Mouse (Mus musculus) embryonic facial prominence, embryonic 12.5 days (tissue): ENCODE measurements at regions not wholly inside any gene's neighbourhood (a gene's known extent, or its start where the extent isn't known, plus 50 kb on each side); places are given as distances from the start of the nearest gene placed in this dataset.
"Not testable (repeated sequence)": the region's sequence is repeated elsewhere in the genome, so short reads cannot be mapped to it uniquely, and the experiment has no call there.

Source experiments
- ATAC-seq: fragments of 200-750 bp; cut with Nextera tagmentation; 2 replicates; pipeline ENCODE4 v1.8.0; 2017; ENCODE audit not compliant: insufficient number of reproducible peaks, insufficient read depth, low FRiP score, low TSS enrichment
- H3K27ac ChIP-seq: fragments of 300-500 bp; sonication (generic); 2 replicates; pipeline ENCODE4 v1.5.1; 2016; ENCODE audit warnings: mild to moderate bottlenecking
- H3K27me3 ChIP-seq: fragments of 300-500 bp; sonication (generic); 2 replicates; pipeline ENCODE4 v1.6.1; 2016; ENCODE audit warnings: mild to moderate bottlenecking, moderate library complexity
- H3K36me3 ChIP-seq: fragments of 300-500 bp; sonication (generic); 2 replicates; pipeline ENCODE4 v1.6.1; 2016; ENCODE audit warnings: mild to moderate bottlenecking
- H3K4me1 ChIP-seq: fragments of 300-500 bp; sonication (generic); 2 replicates; pipeline ENCODE4 v1.6.1; 2016
- H3K4me2 ChIP-seq: fragments of 300-500 bp; sonication (generic); replicated peaks from 2 replicates; pipeline ENCODE4 v1.6.1; 2016; ENCODE audit warnings: mild to moderate bottlenecking, moderate library complexity
- H3K4me3 ChIP-seq: fragments of 300-500 bp; sonication (generic); 2 replicates; pipeline ENCODE4 v1.5.1; 2016; ENCODE audit warnings: mild to moderate bottlenecking
- H3K9ac ChIP-seq: fragments of 300-500 bp; sonication (generic); 2 replicates; pipeline ENCODE4 v1.6.1; 2016; ENCODE audit warnings: mild to moderate bottlenecking, moderate library complexity
- H3K9me3 ChIP-seq: fragments of 300-500 bp; sonication (generic); 2 replicates; pipeline ENCODE4 v1.6.1; 2016; ENCODE audit warnings: mild to moderate bottlenecking, moderate library complexity
- WGBS: fragments of 180-500 bp; shearing (Covaris S2); methylation state at CpG from one replicate; pipeline ENCODE4 v1.1.7; 2016; 5-methylcytosine and 5-hydroxymethylcytosine counted together

GRCm38 (mm10) chr13:12671011-12671410 is 105.3 kb downstream of the Ero1lb start:
- H3K27ac ChIP-seq, H3K9ac ChIP-seq, H3K36me3 ChIP-seq, H3K9me3 ChIP-seq, H3K4me2 ChIP-seq, ATAC-seq, H3K4me1 ChIP-seq, H3K4me3 ChIP-seq, H3K27me3 ChIP-seq: not testable (repeated sequence)
- 88% methylated on average over 2 of the region's 2 CpGs for WGBS

- H3K9me3 ChIP-seq, H3K4me2 ChIP-seq, H3K36me3 ChIP-seq, H3K4me3 ChIP-seq, H3K9ac ChIP-seq, H3K27ac ChIP-seq, H3K27me3 ChIP-seq, ATAC-seq, H3K4me1 ChIP-seq: not testable (repeated sequence)
- WGBS: no CpG with 5 or more reads among the region's 7 CpGs
These were observed 103.1 kb downstream of the Ero1lb start for GRCm38 (mm10) chr13:12668742-12669141.

- H3K4me1 ChIP-seq, H3K27ac ChIP-seq, H3K4me2 ChIP-seq, H3K27me3 ChIP-seq, ATAC-seq, H3K9me3 ChIP-seq, H3K9ac ChIP-seq, H3K4me3 ChIP-seq, H3K36me3 ChIP-seq: not testable (repeated sequence)
- 88% methylated on average over 9 of the region's 9 CpGs for WGBS
These were observed 102.3 kb downstream of the Ero1lb start for GRCm38 (mm10) chr13:12667727-12668665.

- not testable (repeated sequence) for H3K27ac ChIP-seq, H3K4me3 ChIP-seq, H3K4me2 ChIP-seq, H3K27me3 ChIP-seq, H3K9ac ChIP-seq, H3K4me1 ChIP-seq, H3K9me3 ChIP-seq, H3K36me3 ChIP-seq, ATAC-seq
- 74% methylated on average over 3 of the region's 3 CpGs for WGBS
These were observed 100.4 kb downstream of the Ero1lb start for GRCm38 (mm10) chr13:12666050-12666449.
